Mouse (Mus musculus) liver, embryonic 16.5 days (tissue): ENCODE results near the gene Rnf167. TPM values are rescaled to one million over a fixed set of nuclear protein-coding genes. Genes with fewer than 3 reads are reported as not detected.
A peak's percentile ranks its signal among the peaks of the same experiment; 100 is the strongest.

ENCODE experiments used
- ATAC-seq: fragments of 200-750 bp; cut with Nextera tagmentation; 2 replicates; pipeline ENCODE4 v1.8.0; 2017; ENCODE audit warnings: low read depth, mild to moderate bottlenecking, moderate number of reproducible peaks, moderate library complexity
- H3K27ac ChIP-seq: fragments of 300-500 bp; sonication (generic); 2 replicates; pipeline ENCODE4 v1.5.1; 2014; ENCODE audit warnings: mild to moderate bottlenecking, low read length
- H3K27me3 ChIP-seq: fragments of 300-500 bp; sonication (generic); 2 replicates; pipeline ENCODE4 v1.6.1; 2014; ENCODE audit warnings: low read depth, low read length, mixed read lengths; ENCODE audit not compliant: control insufficient read depth, insufficient read depth
- H3K36me3 ChIP-seq: fragments of 300-500 bp; sonication (generic); 2 replicates; pipeline ENCODE4 v1.6.1; 2014; ENCODE audit warnings: mild to moderate bottlenecking; ENCODE audit not compliant: control insufficient read depth, insufficient read depth
- H3K4me1 ChIP-seq: fragments of 300-500 bp; sonication (generic); 2 replicates; pipeline ENCODE4 v1.6.1; 2014; ENCODE audit warnings: low read depth, low read length, mixed read lengths; ENCODE audit not compliant: control insufficient read depth
- H3K4me2 ChIP-seq: fragments of 300-500 bp; sonication (generic); 2 replicates; pipeline ENCODE4 v1.6.1; 2014; ENCODE audit warnings: low read depth, low read length, mixed read lengths
- H3K4me3 ChIP-seq: fragments of 300-500 bp; sonication (generic); 2 replicates; pipeline ENCODE4 v1.5.1; 2014; ENCODE audit warnings: low read depth, mild to moderate bottlenecking, low read length
- H3K9ac ChIP-seq: fragments of 300-500 bp; sonication (generic); 2 replicates; pipeline ENCODE4 v1.6.1; 2014; ENCODE audit warnings: low read depth, low read length
- H3K9me3 ChIP-seq: fragments of 300-500 bp; sonication (generic); replicated peaks from 2 replicates; pipeline ENCODE4 v1.6.1; 2016; ENCODE audit warnings: low read length; ENCODE audit not compliant: control insufficient read depth
- WGBS: fragments of 180-500 bp; shearing (Covaris S2); extraction: QIAGEN DNeasy Blood & Tissue Kit; methylation state at CpG from one replicate; pipeline ENCODE4 v1.1.7; 2014; ENCODE audit not compliant: insufficient replicate concordance; 5-methylcytosine and 5-hydroxymethylcytosine counted together
- polyA plus RNA-seq: library from polyadenylated mRNA; unstranded; fragments of >200 nt; fragmentation: Nextera tagmentation; extraction: Ambion mirVana; gene quantifications from 2 replicates; pipeline ENCODE4 v1.2.1, GENCODE M21; 2015

The Rnf167 gene
- polyA plus RNA-seq, 1 experiment from 2014 or later, result 79.6 TPM

DNA sequence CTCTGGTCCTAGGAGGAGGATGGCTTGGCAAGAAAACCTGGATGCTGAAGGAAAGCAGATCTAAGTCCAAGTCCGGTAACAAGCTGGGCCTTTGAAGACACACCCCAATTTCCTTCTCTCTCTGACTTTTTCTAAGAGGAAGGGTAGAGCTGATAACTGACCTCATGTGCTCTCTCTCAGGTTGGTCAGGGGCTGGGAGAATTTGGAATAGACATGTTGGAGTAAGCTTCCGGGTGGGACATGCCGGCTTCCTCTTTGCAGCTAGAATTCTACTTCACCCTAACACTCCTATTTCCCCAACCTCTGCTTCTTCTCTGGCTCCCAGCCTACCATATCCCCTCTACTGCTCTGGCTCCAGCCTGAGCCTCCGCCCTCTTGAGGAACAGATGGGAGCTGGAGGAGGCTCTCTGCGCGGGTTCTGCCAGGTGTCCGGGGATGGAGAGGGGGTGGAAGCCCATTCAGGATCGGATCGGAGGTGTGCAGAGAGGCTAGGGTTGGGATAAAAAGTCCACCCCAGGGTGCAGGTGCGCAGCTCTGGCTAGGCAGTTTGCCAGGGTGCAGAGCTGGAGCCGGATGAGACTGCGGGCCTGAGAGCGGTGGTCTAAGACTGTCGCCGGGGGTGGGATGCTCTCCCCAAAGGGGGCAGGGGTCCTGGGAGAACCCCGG is 40.0 kb downstream of the Rnf167 start:
- ATAC-seq, result peak; percentile 12; the same call in 1 of the 2 replicates
- no peaks in the 10 kb centered on the region for H3K36me3 ChIP-seq
- 5% methylated on average over 16 of the region's 16 CpGs for WGBS
- H3K27me3 ChIP-seq, result no peaks in the 10 kb centered on the region
- peak overlapping the region; percentile 77 for H3K9ac ChIP-seq
- no peaks in the 10 kb centered on the region for H3K9me3 ChIP-seq
- peak overlapping the region; percentile 75 for H3K4me3 ChIP-seq
- H3K4me1 ChIP-seq, result peaks cover 15% of the 10 kb centered on the region
- H3K27ac ChIP-seq, result peak overlapping the region; percentile 64
- peak overlapping the region; percentile 88 for H3K4me2 ChIP-seq

DNA sequence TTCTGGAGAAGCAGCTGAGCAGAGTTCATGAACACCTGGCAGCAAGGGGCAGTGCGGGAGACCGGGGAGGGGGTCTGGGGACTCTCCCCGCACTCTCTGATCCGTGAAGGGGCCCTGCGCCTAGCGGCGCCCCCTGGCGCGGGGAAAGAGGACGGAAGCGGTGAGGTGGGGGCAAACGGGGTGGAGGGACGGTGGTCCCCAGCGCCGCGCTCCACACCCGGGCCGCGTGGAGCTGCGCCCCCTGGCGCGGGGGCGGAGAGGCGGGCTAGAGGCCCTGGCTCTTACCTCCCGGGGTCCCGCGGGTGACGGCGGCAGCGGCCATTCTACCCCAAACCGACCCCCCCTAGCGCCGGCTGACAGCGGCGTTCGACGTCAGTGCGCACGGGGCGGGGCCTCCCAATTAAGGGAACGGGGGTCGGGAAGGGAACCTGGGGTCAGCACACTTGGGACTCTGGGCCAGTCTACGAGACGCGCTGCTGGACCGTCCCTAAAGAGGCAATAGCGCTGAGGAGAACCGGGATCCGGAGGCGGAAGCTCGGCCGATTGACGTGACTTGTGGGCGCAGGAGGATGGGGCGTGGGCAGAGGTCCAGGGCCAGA is 40.7 kb downstream of the Rnf167 start, which contains the start of gene Camta2:
Gene Camta2, minus strand, starts transcription at position 505 of the 599 bp plus-strand sequence.
- H3K4me3 ChIP-seq, result peak within 1 kb of the TSS; percentile 75
- no peaks in the 10 kb centered on the region for H3K36me3 ChIP-seq
- H3K27ac ChIP-seq, result peak within 1 kb of the TSS; percentile 64
- H3K4me1 ChIP-seq, result peaks cover 11% of the 10 kb centered on the region
- WGBS, result under 1% methylated on average over 53 of the region's 55 CpGs
- peak within 1 kb of the TSS; percentile 77 for H3K9ac ChIP-seq
- peak; percentile 73 for ATAC-seq
- H3K9me3 ChIP-seq, result no peaks in the 10 kb centered on the region
- peak within 1 kb of the TSS; percentile 88 for H3K4me2 ChIP-seq
- no peaks in the 10 kb centered on the region for H3K27me3 ChIP-seq

DNA sequence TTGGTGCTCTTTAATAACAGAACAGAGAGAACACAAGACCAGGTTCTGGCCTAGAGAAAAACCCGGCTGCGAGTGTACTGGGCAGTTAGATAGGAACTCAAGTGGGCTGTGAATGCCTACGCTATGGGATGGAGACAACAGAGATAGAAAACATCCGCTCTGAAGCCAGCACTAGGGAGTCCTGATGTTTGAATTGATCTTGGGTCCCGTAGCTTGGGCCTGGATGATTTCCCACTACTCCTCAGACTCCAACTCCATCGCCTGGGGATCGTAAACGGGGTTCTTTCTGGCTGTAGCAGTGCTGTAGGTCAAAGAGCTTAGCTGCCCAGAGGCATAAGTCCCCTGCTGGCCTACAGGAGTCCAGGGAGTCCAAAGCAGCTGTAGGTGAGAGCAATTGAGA is 41.3 kb downstream of the Rnf167 start:
- Histone ChIP-seq H3K36me3 (no peaks in the 10 kb centered on the region), H3K4me2 (peak overlapping the region; percentile 88), H3K9me3 (no peaks in the 10 kb centered on the region), H3K27ac (peak overlapping the region; percentile 11; the same call in 1 of the 2 replicates), H3K9ac (peak overlapping the region; percentile 77), H3K4me1 (peaks cover 11% of the 10 kb centered on the region), H3K27me3 (no peaks in the 10 kb centered on the region), H3K4me3 (peak overlapping the region; percentile 75)
- ATAC-seq, result no peak
- 33% methylated on average over 8 of the region's 8 CpGs for WGBS

DNA sequence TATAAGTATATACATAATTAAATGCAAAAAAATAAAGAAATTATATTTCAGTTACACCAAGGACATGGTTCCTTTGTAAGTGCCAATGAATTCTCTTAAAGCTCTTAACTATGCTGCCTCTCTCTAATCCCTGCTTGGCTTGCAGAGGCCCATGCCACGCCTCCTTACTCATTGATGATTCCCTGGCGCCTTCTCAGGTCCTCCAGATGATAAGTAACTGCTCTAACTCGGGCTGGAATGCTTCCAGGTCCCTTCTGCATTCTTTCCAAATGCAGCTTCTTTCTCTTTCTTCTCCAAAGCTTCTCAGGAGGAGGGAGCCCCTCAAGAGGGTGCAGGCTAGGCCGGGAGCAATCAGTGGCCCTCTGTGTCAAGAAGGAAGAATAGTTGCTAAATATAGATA is 42.5 kb downstream of the Rnf167 start:
- Histone ChIP-seq H3K9me3 (no peaks in the 10 kb centered on the region), H3K27me3 (no peaks in the 10 kb centered on the region), H3K36me3 (no peaks in the 10 kb centered on the region), H3K27ac (no peak overlapping the region), H3K4me1 (peaks cover 11% of the 10 kb centered on the region), H3K4me3 (no peak overlapping the region), H3K9ac (no peak overlapping the region), H3K4me2 (no peak overlapping the region)
- no peak for ATAC-seq
- WGBS, result 42% methylated on average over 4 of the region's 4 CpGs

DNA sequence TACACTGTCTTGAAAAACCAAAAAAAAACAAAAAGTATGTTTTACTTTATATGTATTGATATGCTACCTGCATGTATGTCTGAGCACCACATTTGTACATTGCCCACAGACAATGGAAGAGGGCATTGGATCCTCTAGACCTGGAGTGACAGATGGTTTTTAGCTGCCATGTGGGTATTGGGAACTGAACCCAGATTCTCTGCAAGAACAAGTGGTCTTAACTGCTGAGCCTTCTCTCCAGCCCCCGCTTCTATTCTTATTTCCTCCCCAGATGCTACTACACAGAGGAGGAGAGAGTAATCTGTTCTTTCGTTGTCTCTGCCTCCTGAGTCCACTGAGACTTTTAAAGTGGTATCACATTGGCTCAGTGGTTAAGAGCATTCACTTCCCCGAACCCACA is 46.5 kb downstream of the Rnf167 start:
- WGBS, result 48% methylated on average over 3 of the region's 3 CpGs

DNA sequence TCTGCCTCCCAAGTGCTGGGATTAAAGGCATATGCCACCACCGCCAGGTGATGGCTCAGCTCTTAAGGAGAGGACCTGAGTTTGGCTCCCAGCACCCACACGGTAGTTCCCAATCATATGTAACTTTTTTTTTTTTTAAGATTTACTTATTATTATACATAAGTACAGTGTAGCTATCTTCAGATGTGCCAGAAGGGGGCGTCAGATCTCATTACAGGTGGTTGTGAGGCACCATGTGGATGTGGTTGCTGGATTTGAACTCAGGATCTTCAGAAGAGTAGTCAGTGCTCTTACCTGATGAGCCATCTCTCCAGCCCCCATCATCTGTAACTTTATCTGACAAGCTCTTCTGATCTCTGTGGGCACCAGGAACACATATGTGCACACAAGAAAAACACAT is 50.3 kb downstream of the Rnf167 start:
- no peak for ATAC-seq
- Histone ChIP-seq H3K4me3 (no peak overlapping the region), H3K27me3 (peaks cover 9% of the 10 kb centered on the region), H3K9me3 (no peaks in the 10 kb centered on the region), H3K4me2 (no peak overlapping the region), H3K36me3 (no peaks in the 10 kb centered on the region), H3K9ac (no peak overlapping the region), H3K27ac (no peak overlapping the region), H3K4me1 (peaks cover 13% of the 10 kb centered on the region)
- WGBS, result 43% methylated on average over 3 of the region's 3 CpGs

More for the DNA sequence above, 46.5 kb downstream of the Rnf167 start:
- no peaks in the 10 kb centered on the region for H3K9me3 ChIP-seq
- H3K4me1 ChIP-seq, result peaks cover under 1% of the 10 kb centered on the region; the same call in 1 of the 2 replicates
- H3K36me3 ChIP-seq, result no peaks in the 10 kb centered on the region
- H3K9ac ChIP-seq, result no peak overlapping the region
- H3K4me2 ChIP-seq, result no peak overlapping the region
- H3K4me3 ChIP-seq, result no peak overlapping the region
- ATAC-seq, result no peak
- no peaks in the 10 kb centered on the region; the same call in 1 of the 2 replicates for H3K27me3 ChIP-seq
- no peak overlapping the region for H3K27ac ChIP-seq

DNA sequence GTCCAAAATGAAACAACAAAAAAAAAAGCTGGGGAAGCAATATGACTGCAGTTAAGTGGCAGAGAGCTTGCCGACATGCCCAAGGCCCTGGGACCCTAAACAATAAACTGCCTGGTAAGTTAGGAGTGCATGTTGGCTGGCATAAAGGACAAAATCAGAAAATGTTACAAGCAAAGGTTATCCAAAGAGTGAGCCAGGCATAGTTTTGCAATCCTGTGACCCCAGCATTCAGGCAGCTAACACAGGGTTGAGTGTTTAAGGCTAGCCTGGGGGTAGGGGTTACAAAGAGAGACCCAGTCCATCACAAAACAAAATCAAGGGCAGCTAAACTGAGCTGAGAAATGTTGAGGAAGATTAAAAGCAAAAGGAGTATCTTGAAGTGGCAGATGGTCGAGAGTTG is 52.0 kb downstream of the Rnf167 start:
- Histone ChIP-seq H3K9me3 (no peaks in the 10 kb centered on the region), H3K4me1 (peaks cover 17% of the 10 kb centered on the region), H3K27ac (peak overlapping the region; percentile 7), H3K9ac (no peak overlapping the region; the same call in 1 of the 2 replicates), H3K4me2 (peak overlapping the region; percentile 77; the same call in 1 of the 2 replicates), H3K4me3 (no peak overlapping the region), H3K27me3 (peaks cover 9% of the 10 kb centered on the region), H3K36me3 (no peaks in the 10 kb centered on the region)
- WGBS, result 57% methylated on average over 2 of the region's 2 CpGs
- ATAC-seq, result no peak

DNA sequence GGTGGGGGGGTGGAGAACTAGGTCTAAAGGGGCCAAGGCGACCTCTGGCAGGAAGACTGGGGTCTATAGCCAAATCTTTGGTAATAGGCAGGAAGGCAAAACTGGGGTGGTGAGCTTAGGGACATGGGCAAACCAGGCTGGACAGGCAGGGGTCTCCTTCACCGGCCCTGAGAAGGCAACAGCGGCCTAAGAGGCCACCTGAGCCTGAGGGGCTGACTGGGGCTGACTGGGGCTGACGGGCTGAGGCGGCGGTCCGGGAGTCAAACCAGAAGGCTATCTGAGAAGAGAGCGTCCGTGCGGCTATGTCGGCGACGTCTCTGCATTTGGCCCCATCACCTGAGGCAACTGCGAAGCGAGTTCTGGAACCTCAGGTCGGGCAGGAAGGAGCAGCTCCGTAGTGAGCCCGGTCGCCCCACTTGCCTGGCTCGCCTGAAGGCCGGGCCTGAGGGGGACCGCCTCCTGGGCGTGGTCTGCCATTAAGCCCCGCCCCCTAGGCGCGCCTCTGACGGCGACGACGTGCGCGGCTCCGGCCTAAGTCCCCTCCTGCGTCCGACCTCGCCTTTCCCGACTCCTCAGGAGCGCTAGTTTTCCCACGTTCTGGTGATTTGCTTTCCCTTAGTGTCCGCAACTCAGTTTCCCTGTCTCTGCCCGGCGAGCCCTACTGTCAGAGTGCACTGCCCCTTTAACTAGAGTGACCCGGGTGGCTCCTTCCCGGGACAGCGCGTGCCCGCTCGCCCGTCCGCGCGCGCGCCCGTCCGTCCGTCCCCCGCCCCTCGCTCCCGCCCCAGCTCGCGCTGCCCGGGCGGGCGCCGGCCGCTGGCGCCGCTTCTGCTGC is 52.9 kb downstream of the Rnf167 start, which contains the start of the genes Inca1 and Kif1c:
Gene Inca1, minus strand, starts transcription at position 434 of the 835 bp plus-strand sequence.
Gene Kif1c, plus strand, starts transcription at position 827 of the 835 bp plus-strand sequence.
- WGBS, result 1% methylated on average over 69 of the region's 69 CpGs
- peak; percentile 94 for ATAC-seq
- peak within 1 kb of the TSS; percentile 86 for H3K27ac ChIP-seq
- H3K36me3 ChIP-seq, result no peaks in the 10 kb centered on the region
- H3K9me3 ChIP-seq, result no peaks in the 10 kb centered on the region
- H3K27me3 ChIP-seq, result peaks cover 9% of the 10 kb centered on the region
- H3K9ac ChIP-seq, result peak within 1 kb of the TSS; percentile 76
- peak within 1 kb of the TSS; percentile 68 for H3K4me3 ChIP-seq
- H3K4me2 ChIP-seq, result peak within 1 kb of the TSS; percentile 77
- peaks cover 17% of the 10 kb centered on the region for H3K4me1 ChIP-seq
